Mouse (Mus musculus): ENCODE measurements around the gene Klhl10. TPM values are rescaled to one million over a fixed set of nuclear protein-coding genes. Genes with fewer than 3 reads are reported as not detected.

The Klhl10 gene
- total and polyA plus RNA-seq, 2 experiments from 2014 or later: 0.39 to 0.42 TPM

DNA sequence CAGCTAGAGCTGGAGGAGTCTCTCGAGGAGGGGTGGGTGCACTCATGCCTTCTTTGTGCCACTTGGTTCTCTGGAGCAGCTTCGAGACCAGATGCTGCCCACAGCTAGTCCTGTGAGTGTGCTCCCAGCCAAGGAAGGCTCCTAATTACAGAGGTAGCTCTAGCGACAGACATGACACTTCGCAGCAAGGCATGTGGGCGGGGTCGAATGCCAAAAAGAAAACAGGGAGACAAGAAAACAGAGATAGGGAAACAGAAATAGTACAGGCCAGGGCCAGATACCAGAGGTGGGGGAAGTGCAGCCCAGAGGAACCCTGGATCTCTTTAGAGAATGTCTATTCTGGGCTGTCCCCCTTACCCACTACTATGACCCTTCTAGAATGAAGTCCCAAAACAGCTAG lies 39.5 kb upstream of the Klhl10 start:
- WGBS: 51% methylated on average over 6 of the region's 6 CpGs
- DNase-seq (ENCODE audit: low spot score) (no peak), ATAC-seq (no peak)

DNA sequence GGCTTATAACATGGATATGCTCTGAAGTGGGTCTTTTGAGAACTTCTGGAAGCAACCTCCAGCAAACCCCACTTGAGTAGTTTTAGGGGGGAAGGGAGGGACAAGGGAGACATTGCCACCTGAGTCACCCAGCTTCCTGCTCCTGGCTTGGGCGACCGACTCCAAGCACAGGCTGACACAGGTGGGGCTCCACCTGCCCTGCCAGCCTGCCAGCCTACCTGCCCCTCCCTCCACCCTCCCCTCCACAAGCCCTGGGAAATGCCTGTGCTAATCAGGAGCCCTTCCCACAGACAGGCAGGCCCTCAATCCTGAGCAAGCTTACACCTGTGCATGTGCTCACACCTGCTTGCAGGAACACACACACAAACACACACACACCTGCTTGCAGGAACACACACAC lies 39.0 kb upstream of the Klhl10 start:
- ATAC-seq (no peak), DNase-seq (ENCODE audit: low spot score) (no peak)
- no peaks in the 10 kb centered on the region for H3K27me3 ChIP-seq (ENCODE audit: insufficient read depth, low read length)
- no peaks in the 10 kb centered on the region for H3K9me3 ChIP-seq (ENCODE audit: low read length)
- H3K9ac ChIP-seq (replicated peaks; ENCODE audit: low read length): no peak overlapping the region
- no peak overlapping the region for H3K4me2 ChIP-seq (ENCODE audit: low read depth, low read length)
- TF ChIP-seq CTCF (IDR thresholded peaks at IDR 0.05; ENCODE audit: low read depth): no peak
- H3K4me1 ChIP-seq (ENCODE audit: insufficient read depth, low read length): no peaks in the 10 kb centered on the region
- WGBS: 81% methylated on average over 2 of the region's 2 CpGs
- no peaks in the 10 kb centered on the region for H3K36me3 ChIP-seq (ENCODE audit: insufficient read depth, low read length)
- no peak overlapping the region for H3K27ac ChIP-seq
- H3K4me3 ChIP-seq (ENCODE audit: low read length): no peak overlapping the region

More for the DNA sequence above, 39.5 kb upstream of the Klhl10 start:
- no peak overlapping the region for H3K9ac ChIP-seq (replicated peaks; ENCODE audit: low read length)
- H3K27me3 ChIP-seq (ENCODE audit: insufficient read depth, low read length): no peaks in the 10 kb centered on the region
- H3K36me3 ChIP-seq (ENCODE audit: insufficient read depth, low read length): no peaks in the 10 kb centered on the region
- H3K4me1 ChIP-seq (ENCODE audit: insufficient read depth, low read length): no peaks in the 10 kb centered on the region
- no peak overlapping the region for H3K27ac ChIP-seq
- no peak overlapping the region for H3K4me2 ChIP-seq (ENCODE audit: low read depth, low read length)
- no peak overlapping the region for H3K4me3 ChIP-seq (ENCODE audit: low read length)
- H3K9me3 ChIP-seq (ENCODE audit: low read length): no peaks in the 10 kb centered on the region
- no peak for TF ChIP-seq CTCF (IDR thresholded peaks at IDR 0.05; ENCODE audit: low read depth)

DNA sequence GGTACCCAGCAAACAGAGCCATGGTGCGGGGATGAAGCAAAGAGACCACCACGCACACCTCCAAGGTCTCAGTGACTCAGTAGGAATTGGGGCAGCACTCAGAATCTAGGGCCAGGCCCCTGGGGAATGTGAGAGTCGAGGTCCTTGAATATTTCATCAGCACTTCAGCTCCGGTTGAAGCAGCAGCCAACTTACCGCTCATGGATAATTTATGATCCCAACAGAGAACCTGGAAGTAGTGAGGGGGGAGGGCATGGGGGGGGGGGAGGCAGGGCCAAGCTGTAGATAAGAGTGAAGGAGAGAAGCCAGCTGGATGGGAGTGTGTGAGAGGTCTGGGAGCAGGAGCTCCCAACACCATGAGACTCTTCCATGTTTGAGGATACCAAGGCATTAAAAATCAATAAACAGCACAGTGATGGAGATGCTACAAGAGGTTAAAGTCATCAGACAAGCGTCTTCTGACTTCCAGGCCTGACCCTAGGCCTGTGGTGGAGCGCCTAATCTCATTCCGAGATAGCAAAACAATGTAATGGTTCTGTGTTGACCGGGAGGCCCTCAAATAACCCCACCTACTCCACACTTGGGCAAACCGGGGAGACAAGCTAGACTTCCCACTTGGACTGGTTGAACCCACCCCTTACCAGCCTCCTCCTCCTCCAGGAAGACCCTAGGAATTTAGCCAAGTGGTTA lies 38.1 kb upstream of the Klhl10 start:
- H3K4me3 ChIP-seq (ENCODE audit: low read length): no peak overlapping the region
- H3K4me1 ChIP-seq (ENCODE audit: insufficient read depth, low read length): no peaks in the 10 kb centered on the region
- no peak overlapping the region for H3K27ac ChIP-seq
- H3K9ac ChIP-seq (replicated peaks; ENCODE audit: low read length): no peak overlapping the region
- no peaks in the 10 kb centered on the region for H3K27me3 ChIP-seq (ENCODE audit: insufficient read depth, low read length)
- H3K4me2 ChIP-seq (ENCODE audit: low read depth, low read length): no peak overlapping the region
- no peak for DNase-seq (ENCODE audit: low spot score)
- H3K9me3 ChIP-seq (ENCODE audit: low read length): no peaks in the 10 kb centered on the region
- WGBS: 68% methylated on average over 10 of the region's 10 CpGs
- H3K36me3 ChIP-seq (ENCODE audit: insufficient read depth, low read length): no peaks in the 10 kb centered on the region; the same call in 1 of the 2 replicates
- no peak for TF ChIP-seq CTCF (IDR thresholded peaks at IDR 0.05; ENCODE audit: low read depth)
- no peak for ATAC-seq

DNA sequence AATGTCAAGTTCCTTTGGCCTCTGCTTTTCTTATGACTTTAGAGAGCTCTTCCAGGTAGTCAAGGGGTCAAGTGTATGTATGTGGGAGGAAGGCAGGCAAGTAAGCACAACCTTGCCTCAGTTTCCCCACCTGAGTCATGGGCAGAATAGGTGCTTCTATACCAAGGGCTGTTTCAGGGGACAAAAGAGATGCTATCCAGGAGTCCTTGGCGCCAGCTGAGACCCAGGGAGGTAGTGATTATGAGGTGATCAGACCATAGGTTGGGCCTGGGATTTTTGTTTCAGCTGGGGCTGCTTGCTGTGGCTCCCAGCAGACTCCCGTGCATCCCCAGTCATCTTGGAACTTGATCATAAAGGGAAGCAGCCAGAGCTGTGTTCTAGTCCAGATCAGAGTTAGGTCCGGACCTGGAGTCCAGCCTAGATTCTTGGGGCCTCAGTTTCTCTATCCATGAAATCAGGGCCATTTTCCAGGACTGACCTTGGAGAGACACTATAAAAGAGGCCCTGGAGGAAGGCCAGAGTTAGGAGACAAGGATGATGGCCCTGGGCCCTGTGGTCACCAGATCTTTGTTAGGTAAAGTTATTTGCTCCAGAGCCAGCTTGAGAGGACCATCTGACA lies 37.2 kb upstream of the Klhl10 start:
- Histone ChIP-seq H3K27me3 (ENCODE audit: insufficient read depth, low read length) (no peaks in the 10 kb centered on the region), H3K9ac (replicated peaks; ENCODE audit: low read length) (no peak overlapping the region), H3K9me3 (ENCODE audit: low read length) (no peaks in the 10 kb centered on the region), H3K4me3 (ENCODE audit: low read length) (no peak overlapping the region), H3K4me2 (ENCODE audit: low read depth, low read length) (no peak overlapping the region), H3K4me1 (ENCODE audit: insufficient read depth, low read length) (no peaks in the 10 kb centered on the region), H3K36me3 (ENCODE audit: insufficient read depth, low read length) (no peaks in the 10 kb centered on the region; the same call in 1 of the 2 replicates), H3K27ac (no peak overlapping the region)
- DNase-seq (ENCODE audit: low spot score) (no peak), ATAC-seq (no peak)
- 88% methylated on average over 3 of the region's 3 CpGs for WGBS
- no peak for TF ChIP-seq CTCF (IDR thresholded peaks at IDR 0.05; ENCODE audit: low read depth)

DNA sequence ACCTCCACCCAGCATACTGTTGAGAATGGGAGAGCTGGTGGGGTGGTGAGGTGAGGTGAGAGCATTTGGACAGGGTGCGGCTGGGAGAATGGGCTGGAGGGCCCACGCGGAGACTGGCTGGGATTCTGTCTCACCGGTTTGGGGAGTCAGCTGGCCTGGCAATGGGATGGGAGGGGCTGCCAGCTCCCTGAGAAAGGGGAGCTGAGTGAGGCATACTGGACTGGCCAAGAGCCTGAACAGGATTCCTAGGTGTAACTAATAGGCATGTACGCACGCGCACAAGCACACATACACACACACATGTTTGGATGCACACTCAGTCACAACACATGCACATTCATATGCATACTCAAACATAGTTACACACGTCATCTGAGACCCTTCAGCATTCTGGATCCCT lies 35.4 kb upstream of the Klhl10 start:
- DNase-seq (ENCODE audit: low spot score): no peak

DNA sequence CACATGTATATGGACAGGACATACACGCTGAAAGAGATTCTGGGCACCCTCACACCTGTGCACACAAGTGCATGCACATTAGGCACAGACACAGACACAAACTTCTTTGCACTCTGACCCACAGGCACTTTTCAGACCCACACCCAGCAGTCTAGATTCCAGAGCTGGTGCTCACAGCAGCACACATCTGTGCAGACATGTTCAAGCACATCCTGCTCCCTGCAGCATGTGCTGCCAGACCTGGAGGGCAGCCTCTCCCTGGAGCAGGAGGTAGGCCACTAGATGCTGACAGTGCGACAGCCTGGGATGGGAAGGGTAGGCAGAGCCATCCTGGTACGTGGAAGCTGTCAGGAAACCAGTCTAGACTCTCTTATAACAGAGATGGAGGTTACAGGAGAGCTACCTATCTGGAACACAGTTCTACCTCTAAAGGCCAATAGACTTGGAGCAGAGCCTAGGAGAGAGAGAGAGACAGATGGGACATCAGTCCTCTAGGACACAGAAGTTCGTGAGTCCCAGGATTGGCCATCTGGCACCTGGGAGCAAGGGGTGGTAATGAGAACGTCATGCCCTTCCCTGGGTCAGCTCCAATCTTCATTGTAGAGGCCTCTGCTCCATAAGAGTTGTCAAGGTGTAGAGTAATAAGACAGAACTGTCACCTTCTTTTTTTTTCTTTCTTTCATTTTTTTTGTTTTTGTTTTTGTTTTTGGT lies 34.6 kb upstream of the Klhl10 start:
- no peak for TF ChIP-seq CTCF (IDR thresholded peaks at IDR 0.05; ENCODE audit: low read depth)
- Histone ChIP-seq H3K9ac (replicated peaks; ENCODE audit: low read length) (no peak overlapping the region), H3K4me3 (ENCODE audit: low read length) (no peak overlapping the region), H3K27me3 (ENCODE audit: insufficient read depth, low read length) (no peaks in the 10 kb centered on the region), H3K4me2 (ENCODE audit: low read depth, low read length) (no peak overlapping the region), H3K4me1 (ENCODE audit: insufficient read depth, low read length) (no peaks in the 10 kb centered on the region), H3K36me3 (ENCODE audit: insufficient read depth, low read length) (no peaks in the 10 kb centered on the region; the same call in 1 of the 2 replicates), H3K9me3 (ENCODE audit: low read length) (no peaks in the 10 kb centered on the region), H3K27ac (no peak overlapping the region)
- 70% methylated on average over 5 of the region's 5 CpGs for WGBS
- no peak for DNase-seq (ENCODE audit: low spot score)
- ATAC-seq: no peak

More for the DNA sequence above, 35.4 kb upstream of the Klhl10 start:
- TF ChIP-seq CTCF (IDR thresholded peaks at IDR 0.05; ENCODE audit: low read depth): no peak
- 85% methylated on average over 8 of the region's 8 CpGs for WGBS
- Histone ChIP-seq H3K4me2 (ENCODE audit: low read depth, low read length) (no peak overlapping the region), H3K4me3 (ENCODE audit: low read length) (no peak overlapping the region), H3K27me3 (ENCODE audit: insufficient read depth, low read length) (no peaks in the 10 kb centered on the region), H3K36me3 (ENCODE audit: insufficient read depth, low read length) (no peaks in the 10 kb centered on the region; the same call in 1 of the 2 replicates), H3K27ac (no peak overlapping the region), H3K9me3 (ENCODE audit: low read length) (no peaks in the 10 kb centered on the region), H3K9ac (replicated peaks; ENCODE audit: low read length) (no peak overlapping the region), H3K4me1 (ENCODE audit: insufficient read depth, low read length) (no peaks in the 10 kb centered on the region)
- no peak for ATAC-seq
